Mouse (Mus musculus): ENCODE results near the gene Nkiras1. TPM values are rescaled to one million over a fixed set of nuclear protein-coding genes. Genes with fewer than 3 reads are reported as not detected.

The Nkiras1 gene
- polyA plus RNA-seq, 2 experiments: 7.0 to 8.9 TPM

GRCm38 (mm10) chr14:18287391-18287790 lies 16.5 kb downstream of the Nkiras1 start:
- ATAC-seq (ENCODE audit: insufficient read depth) (no peak), DNase-seq (ENCODE audit: low read depth in 3 of 3, low spot score in 3 of 3) (no peak)
- Histone ChIP-seq H3K27ac (no peak overlapping the region), H3K36me3 (replicated peaks; ENCODE audit: control insufficient read depth, insufficient read depth, low read depth) (no peaks in the 10 kb centered on the region), H3K4me3 (ENCODE audit: insufficient read depth in 1 of 2, low read depth in 2 of 2, low read length in 2 of 2) (no peak overlapping the region), H3K4me2 (ENCODE audit: low read depth) (no peak overlapping the region), H3K27me3 (ENCODE audit: control insufficient read depth, insufficient read depth, low read length) (no peaks in the 10 kb centered on the region), H3K9me3 (ENCODE audit: control insufficient read depth, low read length) (no peaks in the 10 kb centered on the region), H3K9ac (replicated peaks) (no peak overlapping the region), H3K4me1 (replicated peaks; ENCODE audit: control insufficient read depth in 2 of 2, insufficient read depth in 2 of 2, low read length in 1 of 2) (no peaks in the 10 kb centered on the region)
- 70% methylated on average over 2 of the region's 2 CpGs for WGBS (ENCODE audit: insufficient replicate concordance)
- TF ChIP-seq CTCF (IDR thresholded peaks at IDR 0.05; ENCODE audit: low read depth): no peak
- TF ChIP-seq EP300 (IDR thresholded peaks at IDR 0.05; ENCODE audit: low read depth): no peak

GRCm38 (mm10) chr14:18292111-18292510 lies 21.2 kb downstream of the Nkiras1 start:
- H3K36me3 ChIP-seq (replicated peaks; ENCODE audit: control insufficient read depth, insufficient read depth, low read depth): no peaks in the 10 kb centered on the region

GRCm38 (mm10) chr14:18292578-18292977 lies 21.6 kb downstream of the Nkiras1 start:
- no peak overlapping the region for H3K4me2 ChIP-seq (ENCODE audit: low read depth)
- no peak overlapping the region for H3K4me3 ChIP-seq (ENCODE audit: insufficient read depth in 1 of 2, low read depth in 2 of 2, low read length in 2 of 2)
- 63% methylated on average over 3 of the region's 3 CpGs for WGBS (ENCODE audit: insufficient replicate concordance)
- ATAC-seq (ENCODE audit: insufficient read depth) (no peak), DNase-seq (ENCODE audit: low read depth in 3 of 3, low spot score in 3 of 3) (no peak)
- no peaks in the 10 kb centered on the region for H3K36me3 ChIP-seq (replicated peaks; ENCODE audit: control insufficient read depth, insufficient read depth, low read depth)
- TF ChIP-seq CTCF (IDR thresholded peaks at IDR 0.05; ENCODE audit: low read depth): no peak
- no peak for TF ChIP-seq EP300 (IDR thresholded peaks at IDR 0.05; ENCODE audit: low read depth)
- H3K4me1 ChIP-seq (replicated peaks; ENCODE audit: control insufficient read depth in 2 of 2, insufficient read depth in 2 of 2, low read length in 1 of 2): no peaks in the 10 kb centered on the region
- no peaks in the 10 kb centered on the region for H3K27me3 ChIP-seq (ENCODE audit: control insufficient read depth, insufficient read depth, low read length)
- H3K27ac ChIP-seq: no peak overlapping the region
- H3K9ac ChIP-seq (replicated peaks): no peak overlapping the region
- H3K9me3 ChIP-seq (ENCODE audit: control insufficient read depth, low read length): no peaks in the 10 kb centered on the region

More at GRCm38 (mm10) chr14:18292111-18292510, 21.2 kb downstream of the Nkiras1 start:
- H3K4me1 ChIP-seq (replicated peaks; ENCODE audit: control insufficient read depth in 2 of 2, insufficient read depth in 2 of 2, low read length in 1 of 2): no peaks in the 10 kb centered on the region
- ATAC-seq (ENCODE audit: insufficient read depth): no peak
- no peak for TF ChIP-seq EP300 (IDR thresholded peaks at IDR 0.05; ENCODE audit: low read depth)
- TF ChIP-seq CTCF (IDR thresholded peaks at IDR 0.05; ENCODE audit: low read depth): no peak
- no peak for DNase-seq (ENCODE audit: low read depth in 3 of 3, low spot score in 3 of 3)
- 52% methylated on average over 3 of the region's 3 CpGs for WGBS (ENCODE audit: insufficient replicate concordance)
- H3K9ac ChIP-seq (replicated peaks): no peak overlapping the region
- H3K27ac ChIP-seq: no peak overlapping the region
- no peak overlapping the region for H3K4me2 ChIP-seq (ENCODE audit: low read depth)
- H3K9me3 ChIP-seq (ENCODE audit: control insufficient read depth, low read length): no peaks in the 10 kb centered on the region
- H3K4me3 ChIP-seq (ENCODE audit: insufficient read depth in 1 of 2, low read depth in 2 of 2, low read length in 2 of 2): no peak overlapping the region
- H3K27me3 ChIP-seq (ENCODE audit: control insufficient read depth, insufficient read depth, low read length): no peaks in the 10 kb centered on the region

GRCm38 (mm10) chr14:18297441-18297840 lies 26.5 kb downstream of the Nkiras1 start:
- Histone ChIP-seq H3K9me3 (ENCODE audit: control insufficient read depth, low read length) (no peaks in the 10 kb centered on the region), H3K36me3 (replicated peaks; ENCODE audit: control insufficient read depth, insufficient read depth, low read depth) (no peaks in the 10 kb centered on the region), H3K9ac (replicated peaks) (no peak overlapping the region), H3K27ac (no peak overlapping the region), H3K4me1 (replicated peaks; ENCODE audit: control insufficient read depth in 2 of 2, insufficient read depth in 2 of 2, low read length in 1 of 2) (no peaks in the 10 kb centered on the region), H3K27me3 (ENCODE audit: control insufficient read depth, insufficient read depth, low read length) (no peaks in the 10 kb centered on the region), H3K4me3 (ENCODE audit: insufficient read depth in 1 of 2, low read depth in 2 of 2, low read length in 2 of 2) (no peak overlapping the region), H3K4me2 (ENCODE audit: low read depth) (no peak overlapping the region)
- ATAC-seq (ENCODE audit: insufficient read depth): no peak
- no peak for TF ChIP-seq CTCF (IDR thresholded peaks at IDR 0.05; ENCODE audit: low read depth)
- TF ChIP-seq EP300 (IDR thresholded peaks at IDR 0.05; ENCODE audit: low read depth): no peak
- no peak for DNase-seq (ENCODE audit: low read depth in 3 of 3, low spot score in 3 of 3)
- WGBS (ENCODE audit: insufficient replicate concordance): 33% methylated on average over 2 of the region's 2 CpGs

- Histone ChIP-seq H3K4me1 (replicated peaks; ENCODE audit: control insufficient read depth in 2 of 2, insufficient read depth in 2 of 2, low read length in 1 of 2) (no peaks in the 10 kb centered on the region), H3K27ac (no peak overlapping the region), H3K4me3 (ENCODE audit: insufficient read depth in 1 of 2, low read depth in 2 of 2, low read length in 2 of 2) (no peak overlapping the region), H3K9ac (replicated peaks) (no peak overlapping the region), H3K36me3 (replicated peaks; ENCODE audit: control insufficient read depth, insufficient read depth, low read depth) (no peaks in the 10 kb centered on the region), H3K27me3 (ENCODE audit: control insufficient read depth, insufficient read depth, low read length) (no peaks in the 10 kb centered on the region), H3K9me3 (ENCODE audit: control insufficient read depth, low read length) (no peaks in the 10 kb centered on the region), H3K4me2 (ENCODE audit: low read depth) (no peak overlapping the region)
- TF ChIP-seq CTCF (IDR thresholded peaks at IDR 0.05; ENCODE audit: low read depth): no peak
- TF ChIP-seq EP300 (IDR thresholded peaks at IDR 0.05; ENCODE audit: low read depth): no peak
- ATAC-seq (ENCODE audit: insufficient read depth) (no peak), DNase-seq (ENCODE audit: low read depth in 3 of 3, low spot score in 3 of 3) (no peak)
- WGBS (ENCODE audit: insufficient replicate concordance): 54% methylated on average over 2 of the region's 2 CpGs
Measured at GRCm38 (mm10) chr14:18298874-18299273, 27.9 kb downstream of the Nkiras1 start.
